Mouse (Mus musculus): ENCODE data around the gene 4930442H23Rik. TPM values are rescaled to one million over a fixed set of nuclear protein-coding genes. Genes with fewer than 3 reads are reported as not detected.

The 4930442H23Rik gene
- polyA plus RNA-seq, 1 experiment = not detected

DNA sequence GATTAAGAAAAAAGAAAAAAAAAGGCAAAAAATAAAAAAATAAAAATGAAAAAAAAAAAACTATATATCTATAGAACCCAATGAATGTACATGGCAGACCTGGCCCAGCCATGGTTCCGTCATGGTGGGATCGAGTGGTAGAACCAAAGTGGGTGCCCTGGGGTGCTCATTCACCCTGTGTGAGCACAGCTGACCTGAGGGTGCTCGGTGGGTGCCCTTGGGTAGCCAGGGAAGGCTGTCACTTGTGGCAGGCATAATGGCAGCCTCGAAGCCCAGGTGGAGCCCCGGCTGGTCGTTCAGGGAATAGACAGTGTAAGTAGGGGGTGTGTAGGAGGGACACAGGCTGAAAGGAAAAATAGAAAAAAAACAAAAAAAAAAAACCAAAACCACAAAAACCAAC is 32.4 kb downstream of the 4930442H23Rik start:
- no peak for TF ChIP-seq POLR2A (IDR thresholded peaks at IDR 0.05; ENCODE audit: low read depth, low read length)
- TF ChIP-seq CTCF (IDR thresholded peaks at IDR 0.05; ENCODE audit: borderline replicate concordance, insufficient read depth, low read length) = no peak
- Histone ChIP-seq H3K27ac (ENCODE audit: insufficient read depth, low read length) (no peak overlapping the region), H3K4me3 (ENCODE audit: insufficient read depth, low read length) (no peak overlapping the region), H3K4me1 (ENCODE audit: control insufficient read depth, insufficient read depth, low read length) (0 out of 2 replicates have a peak, but pooled peaks cover 4% of the 10 kb centered on the region)

DNA sequence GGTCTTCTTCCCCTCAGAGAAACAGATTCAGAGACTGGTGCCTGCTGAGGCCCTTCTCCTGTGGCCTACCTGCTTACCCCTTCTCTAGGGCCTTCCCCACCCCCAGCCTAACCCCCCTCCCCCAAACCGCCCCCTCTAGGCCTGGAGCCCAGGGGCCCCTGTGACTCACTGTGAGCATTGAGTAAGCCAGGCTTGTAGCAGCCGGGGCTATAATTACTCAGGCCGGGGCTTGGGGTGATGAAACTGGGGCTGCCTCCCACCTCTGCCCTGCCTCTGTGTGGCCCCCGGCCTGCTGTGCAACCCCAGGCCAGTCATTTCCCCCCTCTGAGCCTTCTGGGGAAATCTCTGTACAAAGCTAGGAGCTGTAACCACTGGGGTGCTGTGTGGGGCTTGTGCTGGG is 37.4 kb downstream of the 4930442H23Rik start:
- TF ChIP-seq CTCF (IDR thresholded peaks at IDR 0.05; ENCODE audit: borderline replicate concordance, insufficient read depth, low read length) (no peak), POLR2A (IDR thresholded peaks at IDR 0.05; ENCODE audit: low read depth, low read length) (no peak)
- peaks cover 15% of the 10 kb centered on the region for H3K4me1 ChIP-seq (ENCODE audit: control insufficient read depth, insufficient read depth, low read length)
- peak overlapping the region; percentile 73 for H3K27ac ChIP-seq (ENCODE audit: insufficient read depth, low read length)
- H3K4me3 ChIP-seq (ENCODE audit: insufficient read depth, low read length) = no peak overlapping the region

- Histone ChIP-seq H3K4me1 (ENCODE audit: control insufficient read depth, insufficient read depth, low read length) (peaks cover 16% of the 10 kb centered on the region), H3K4me3 (ENCODE audit: insufficient read depth, low read length) (no peak overlapping the region), H3K27ac (ENCODE audit: insufficient read depth, low read length) (peak overlapping the region; percentile 70)
- TF ChIP-seq POLR2A (IDR thresholded peaks at IDR 0.05; ENCODE audit: low read depth, low read length) = no peak
- TF ChIP-seq CTCF (IDR thresholded peaks at IDR 0.05; ENCODE audit: borderline replicate concordance, insufficient read depth, low read length) = no peak
Measured at GRCm38 (mm10) chr10:81145778-81146177, 37.9 kb downstream of the 4930442H23Rik start.

- peak overlapping the region; percentile 3; the same call in 1 of the 2 replicates for H3K27ac ChIP-seq (ENCODE audit: insufficient read depth, low read length)
- H3K4me1 ChIP-seq (ENCODE audit: control insufficient read depth, insufficient read depth, low read length) = peaks cover 16% of the 10 kb centered on the region
- H3K4me3 ChIP-seq (ENCODE audit: insufficient read depth, low read length) = no peak overlapping the region
- no peak for TF ChIP-seq CTCF (IDR thresholded peaks at IDR 0.05; ENCODE audit: borderline replicate concordance, insufficient read depth, low read length)
- TF ChIP-seq POLR2A (IDR thresholded peaks at IDR 0.05; ENCODE audit: low read depth, low read length) = no peak
Measured at GRCm38 (mm10) chr10:81145307-81145706, 38.3 kb downstream of the 4930442H23Rik start.

DNA sequence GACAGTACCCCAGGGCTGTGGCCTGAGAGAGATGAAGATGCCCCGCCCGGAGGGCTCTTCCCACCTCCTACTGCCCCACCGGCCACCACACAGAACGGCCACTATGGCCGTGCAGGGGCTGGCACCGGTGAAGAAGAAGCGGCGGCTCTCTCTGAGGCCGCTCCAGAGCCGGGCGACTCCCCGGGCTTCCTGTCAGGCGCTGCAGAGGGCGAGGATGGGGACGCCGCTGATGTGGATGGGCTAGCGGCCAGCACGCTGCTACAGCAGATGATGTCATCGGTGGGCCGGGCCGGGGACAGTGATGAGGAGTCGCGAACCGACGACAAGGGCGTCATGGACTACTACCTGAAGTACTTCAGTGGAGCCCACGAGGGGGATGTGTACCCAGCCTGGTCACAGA is 39.0 kb downstream of the 4930442H23Rik start:
- Histone ChIP-seq H3K4me1 (ENCODE audit: control insufficient read depth, insufficient read depth, low read length) (peaks cover 16% of the 10 kb centered on the region), H3K27ac (ENCODE audit: insufficient read depth, low read length) (no peak overlapping the region), H3K4me3 (ENCODE audit: insufficient read depth, low read length) (no peak overlapping the region)
- no peak for TF ChIP-seq POLR2A (IDR thresholded peaks at IDR 0.05; ENCODE audit: low read depth, low read length)

DNA sequence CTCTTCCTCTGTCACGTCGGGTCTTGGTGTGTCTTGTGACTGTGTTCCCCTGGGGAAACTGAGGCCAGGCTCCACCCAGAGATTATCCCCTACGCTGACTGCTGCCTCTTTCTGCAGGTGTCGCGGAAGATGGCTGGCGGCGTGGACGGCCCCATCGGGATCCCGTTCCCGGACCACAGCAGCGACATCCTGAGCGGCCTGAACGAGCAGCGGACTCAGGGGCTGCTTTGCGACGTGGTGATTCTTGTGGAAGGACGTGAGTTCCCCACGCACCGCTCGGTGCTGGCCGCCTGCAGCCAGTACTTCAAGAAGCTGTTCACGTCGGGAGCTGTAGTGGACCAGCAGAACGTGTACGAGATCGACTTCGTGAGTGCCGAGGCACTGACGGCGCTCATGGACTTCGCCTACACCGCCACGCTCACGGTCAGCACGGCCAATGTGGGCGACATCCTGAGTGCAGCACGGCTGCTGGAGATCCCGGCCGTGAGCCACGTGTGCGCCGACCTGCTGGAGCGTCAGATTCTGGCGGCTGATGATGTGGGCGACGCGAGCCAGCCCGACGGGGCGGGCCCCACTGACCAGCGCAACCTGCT is 39.7 kb downstream of the 4930442H23Rik start:
- TF ChIP-seq CTCF (IDR thresholded peaks at IDR 0.05; ENCODE audit: borderline replicate concordance, insufficient read depth, low read length) = no peak
- no peak for TF ChIP-seq POLR2A (IDR thresholded peaks at IDR 0.05; ENCODE audit: low read depth, low read length)
- H3K4me1 ChIP-seq (ENCODE audit: control insufficient read depth, insufficient read depth, low read length) = peaks cover 16% of the 10 kb centered on the region
- no peak overlapping the region for H3K4me3 ChIP-seq (ENCODE audit: insufficient read depth, low read length)
- H3K27ac ChIP-seq (ENCODE audit: insufficient read depth, low read length) = no peak overlapping the region

DNA sequence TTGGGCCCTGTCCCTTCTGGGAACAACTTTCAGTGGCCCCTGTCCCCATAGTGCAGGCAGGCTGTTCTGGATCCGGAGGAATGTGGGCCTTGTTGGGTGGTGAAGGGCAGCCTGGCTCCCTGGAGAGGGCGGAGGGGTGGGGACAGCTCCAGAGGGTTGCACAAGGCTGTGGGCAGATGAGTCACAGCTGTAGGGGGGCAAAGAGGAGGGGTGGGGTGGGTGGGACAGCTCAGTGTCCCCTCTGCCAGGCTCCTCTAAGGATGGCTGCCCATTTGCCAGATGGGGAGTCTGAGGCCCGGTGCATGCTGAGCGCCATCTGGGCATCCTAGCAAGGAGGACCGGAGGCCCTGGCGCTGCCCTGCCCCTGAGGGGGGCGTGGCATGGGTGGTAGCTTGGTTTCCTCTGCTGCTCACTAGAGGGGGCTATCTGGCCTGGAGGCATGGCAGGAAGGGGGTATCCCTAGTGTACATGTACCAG is 40.5 kb downstream of the 4930442H23Rik start:
- TF ChIP-seq POLR2A (IDR thresholded peaks at IDR 0.05; ENCODE audit: low read depth, low read length) (no peak), CTCF (IDR thresholded peaks at IDR 0.05; ENCODE audit: borderline replicate concordance, insufficient read depth, low read length) (no peak)
- peaks cover 16% of the 10 kb centered on the region for H3K4me1 ChIP-seq (ENCODE audit: control insufficient read depth, insufficient read depth, low read length)
- no peak overlapping the region for H3K4me3 ChIP-seq (ENCODE audit: insufficient read depth, low read length)
- H3K27ac ChIP-seq (ENCODE audit: insufficient read depth, low read length) = peak overlapping the region; percentile 43; the same call in 1 of the 2 replicates

DNA sequence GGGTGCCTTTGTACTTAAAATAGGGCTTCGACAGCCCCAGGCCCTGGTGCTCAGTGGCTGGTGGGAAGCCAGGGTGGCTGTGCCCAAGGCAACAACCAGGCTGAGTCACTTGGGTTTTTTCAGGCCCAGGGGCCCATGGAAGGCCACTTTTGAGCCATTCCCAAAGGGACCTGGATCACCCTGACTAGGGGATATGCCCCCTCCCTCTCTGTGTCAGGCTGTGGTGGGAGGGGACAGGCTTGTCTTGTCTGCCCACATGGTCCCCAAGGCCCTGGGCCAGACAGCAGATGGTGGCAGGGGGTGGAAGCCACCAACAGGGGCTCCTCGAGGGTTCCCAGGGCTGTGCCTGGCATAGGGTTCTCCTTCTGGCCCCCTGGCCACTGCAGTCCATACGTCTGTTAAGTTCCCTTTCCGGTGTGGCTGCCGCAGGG is 41.1 kb downstream of the 4930442H23Rik start:
- Histone ChIP-seq H3K4me1 (ENCODE audit: control insufficient read depth, insufficient read depth, low read length) (peaks cover 16% of the 10 kb centered on the region), H3K27ac (ENCODE audit: insufficient read depth, low read length) (peak overlapping the region; percentile 43; the same call in 1 of the 2 replicates), H3K4me3 (ENCODE audit: insufficient read depth, low read length) (no peak overlapping the region)
- TF ChIP-seq POLR2A (IDR thresholded peaks at IDR 0.05; ENCODE audit: low read depth, low read length) = no peak
- TF ChIP-seq CTCF (IDR thresholded peaks at IDR 0.05; ENCODE audit: borderline replicate concordance, insufficient read depth, low read length) = no peak

GRCm38 (mm10) chr10:81141455-81142210 is 42.0 kb downstream of the 4930442H23Rik start:
- peaks cover 14% of the 10 kb centered on the region for H3K4me1 ChIP-seq (ENCODE audit: control insufficient read depth, insufficient read depth, low read length)
- peak overlapping the region; percentile 9; the same call in 1 of the 2 replicates for H3K27ac ChIP-seq (ENCODE audit: insufficient read depth, low read length)
- H3K4me3 ChIP-seq (ENCODE audit: insufficient read depth, low read length) = no peak overlapping the region
- TF ChIP-seq CTCF (IDR thresholded peaks at IDR 0.05; ENCODE audit: borderline replicate concordance, insufficient read depth, low read length) = no peak
- no peak for TF ChIP-seq POLR2A (IDR thresholded peaks at IDR 0.05; ENCODE audit: low read depth, low read length)
